Mouse (Mus musculus): ENCODE results near the gene Bag5. TPM values are rescaled to one million over a fixed set of nuclear protein-coding genes. Genes with fewer than 3 reads are reported as not detected.

Gene Bag5
- 10 to 100 TPM; 10.9 to 14.6 TPM for total RNA-seq (2021)
- long read RNA-seq, experiment 1, transcript Bag5-201 (2 exons, 2,139 nt): major isoform, 17 of 22 reads
- long read RNA-seq, experiment 1, partial matches to known transcripts: 0 of 22 reads
- long read RNA-seq, experiment 1, other reads (novel, unspliced or antisense): 4 of 22 reads
- long read RNA-seq, experiment 2, transcript Bag5-201 (2 exons, 2,139 nt): major isoform, 18 of 27 reads
- long read RNA-seq, experiment 2, transcript Bag5-202 (2 exons, 1,852 nt): minor isoform, 6 of 27 reads
- long read RNA-seq, experiment 2, partial matches to known transcripts: 0 of 27 reads
- long read RNA-seq, experiment 2, other reads (novel, unspliced or antisense): 3 of 27 reads

- DNase-seq: peak; percentile 93
Measured at GRCm38 (mm10) chr12:111713004-111713651, at the start of gene Bag5, which contains the start of gene Apopt1. Bag5 (minus strand) TSS chr12:111713257. Apopt1 (plus strand) TSS chr12:111713261.

- no peak for DNase-seq
Measured at GRCm38 (mm10) chr12:111760306-111760908, 47.4 kb upstream of the Bag5 start.

- peak; percentile 69 for DNase-seq
Measured at GRCm38 (mm10) chr12:111759176-111760061, 46.4 kb upstream of the Bag5 start.

DNA sequence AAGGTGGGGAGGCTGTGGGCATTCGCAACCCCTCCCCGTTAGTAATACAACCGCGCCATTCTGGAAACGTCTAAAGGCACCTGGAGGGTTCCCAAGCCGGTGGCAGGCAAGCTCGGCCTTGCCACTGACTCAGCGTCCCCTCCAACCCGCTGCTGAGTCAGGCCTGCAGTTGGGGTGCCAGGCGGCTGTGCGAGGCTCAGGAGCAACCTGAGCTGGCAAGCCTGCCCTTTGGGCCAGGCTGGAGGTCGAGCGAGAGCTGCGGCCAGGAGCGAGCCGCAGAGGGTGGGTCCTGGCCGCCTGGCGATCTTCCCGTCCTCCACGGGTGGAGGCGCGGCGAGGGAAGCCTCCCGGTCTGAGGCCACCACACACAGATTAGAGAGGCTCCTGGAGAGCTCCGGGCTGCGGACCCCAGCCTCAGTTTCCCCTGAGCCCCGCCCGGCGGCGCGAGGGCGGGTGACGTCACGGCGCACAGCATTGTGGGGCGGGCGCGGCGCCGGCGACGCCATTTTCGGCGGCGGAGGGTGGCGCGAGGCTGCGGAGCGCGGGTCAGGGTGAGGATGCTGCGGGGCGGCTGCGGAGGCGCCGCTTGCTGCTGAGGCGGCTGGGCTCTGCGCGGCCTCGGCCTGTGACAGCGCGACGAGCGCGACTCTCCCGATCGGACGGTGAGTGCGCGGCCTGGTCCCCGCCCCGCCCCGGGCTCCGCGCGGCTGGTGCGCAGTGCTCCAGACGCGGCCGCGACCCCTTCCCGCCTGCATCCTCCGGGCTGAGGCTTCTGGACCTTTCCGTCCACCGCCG, 45.5 kb upstream of the Bag5 start, which contains the start of gene Klc1:
Gene Klc1, plus strand, starts transcription at position 469 of the 795 bp plus-strand sequence.
- DNase-seq: peak; percentile 69

DNA sequence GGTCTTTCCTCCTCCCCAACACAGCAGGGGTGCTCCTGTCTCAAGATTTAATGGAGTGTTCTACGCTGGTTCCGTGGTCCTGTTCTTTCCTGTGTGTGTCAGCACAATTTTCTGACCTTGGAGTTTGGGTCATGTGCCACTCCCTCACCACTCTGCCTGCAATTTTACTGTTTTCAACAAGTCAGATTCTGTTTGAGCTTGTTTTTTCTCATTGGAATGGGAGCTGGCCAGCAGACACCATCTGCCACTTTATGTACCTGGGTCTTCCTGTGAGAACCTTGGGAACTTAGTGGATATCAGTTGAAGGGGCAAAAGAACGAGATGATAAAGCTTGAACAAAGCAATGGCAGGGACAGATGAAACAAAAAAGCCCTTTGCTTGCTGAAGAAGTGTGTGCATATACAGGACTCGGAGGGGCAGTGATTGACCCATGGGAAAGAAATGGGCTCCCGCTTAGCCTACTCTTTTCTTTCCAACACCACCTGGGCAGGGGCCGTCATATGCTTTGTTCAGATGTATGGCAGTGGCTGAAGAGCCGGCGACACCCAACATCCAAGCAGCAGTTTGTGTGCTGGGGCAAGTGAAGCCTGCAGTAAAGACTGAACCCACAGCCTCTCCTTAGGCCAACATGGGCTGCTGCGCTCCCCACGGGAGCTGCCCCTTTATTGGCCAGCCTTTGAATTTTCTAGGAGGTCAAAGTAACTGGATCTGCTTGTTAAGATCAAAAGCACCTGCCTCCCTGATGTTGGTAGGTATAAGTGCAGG, 44.7 kb upstream of the Bag5 start:
- DNase-seq: no peak

- no peak for DNase-seq
Measured at GRCm38 (mm10) chr12:111756698-111757082, 43.6 kb upstream of the Bag5 start.

- DNase-seq: no peak
Measured at GRCm38 (mm10) chr12:111756082-111756697, 43.1 kb upstream of the Bag5 start.

DNA sequence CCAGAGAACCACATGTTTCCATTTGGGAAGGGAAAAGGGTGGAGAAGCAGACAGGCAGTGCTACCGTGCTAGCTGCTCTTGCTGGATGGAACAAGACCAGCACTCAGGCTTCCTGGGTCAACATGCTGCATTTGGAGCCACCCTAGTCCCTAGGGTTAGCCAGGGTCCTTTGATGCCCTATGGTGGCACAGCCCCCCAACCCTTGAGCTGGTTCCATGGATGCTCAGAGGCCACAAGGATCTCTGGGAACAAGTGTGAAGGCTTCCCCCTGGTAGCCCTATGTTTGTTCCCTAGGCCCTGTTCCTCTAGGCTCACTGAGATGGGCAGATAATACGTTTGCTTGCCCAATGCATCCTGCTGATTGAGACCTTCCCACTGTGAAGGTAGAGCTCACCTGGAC, 42.2 kb upstream of the Bag5 start:
- no peak for DNase-seq

DNA sequence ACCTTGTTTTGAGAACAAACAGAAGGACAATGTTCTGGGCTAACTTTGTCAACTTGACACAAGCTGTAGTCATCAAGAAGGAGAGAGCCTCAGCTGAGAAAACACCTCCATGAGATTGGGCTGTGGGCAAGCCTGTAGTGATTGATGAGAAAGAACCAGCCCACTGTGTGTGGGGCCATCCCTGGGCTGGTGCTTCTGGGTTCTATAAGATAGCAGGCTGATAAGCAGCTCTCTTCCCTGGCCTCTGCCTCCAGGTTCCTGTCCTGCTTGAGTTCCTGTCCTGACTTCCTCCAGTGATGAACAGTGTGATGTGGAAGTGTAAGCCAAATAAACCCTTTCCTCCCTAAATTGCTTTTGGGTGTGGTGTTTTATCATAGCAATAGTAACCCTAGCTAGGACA, 41.7 kb upstream of the Bag5 start:
- DNase-seq: no peak

DNA sequence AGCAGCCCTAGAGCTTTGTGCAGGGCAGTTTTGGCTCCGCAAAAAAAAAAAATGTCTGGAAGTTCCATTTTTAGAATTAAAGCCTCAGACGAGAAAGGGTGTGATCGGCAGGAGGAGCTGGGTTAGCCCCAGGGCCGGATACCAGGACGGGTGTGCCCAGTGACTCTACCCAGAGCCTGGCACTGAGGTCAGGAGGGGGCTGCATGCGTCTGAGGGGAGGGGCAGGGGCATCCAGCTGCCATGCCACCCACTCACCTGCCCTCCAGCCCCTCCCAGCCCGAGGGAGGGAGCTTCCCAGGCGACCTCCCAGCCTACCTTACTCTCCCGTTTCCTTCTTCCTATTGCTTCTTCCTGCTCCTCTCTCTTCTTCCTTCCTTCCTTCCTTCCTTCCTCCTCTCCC, 40.3 kb upstream of the Bag5 start:
- DNase-seq: no peak

DNA sequence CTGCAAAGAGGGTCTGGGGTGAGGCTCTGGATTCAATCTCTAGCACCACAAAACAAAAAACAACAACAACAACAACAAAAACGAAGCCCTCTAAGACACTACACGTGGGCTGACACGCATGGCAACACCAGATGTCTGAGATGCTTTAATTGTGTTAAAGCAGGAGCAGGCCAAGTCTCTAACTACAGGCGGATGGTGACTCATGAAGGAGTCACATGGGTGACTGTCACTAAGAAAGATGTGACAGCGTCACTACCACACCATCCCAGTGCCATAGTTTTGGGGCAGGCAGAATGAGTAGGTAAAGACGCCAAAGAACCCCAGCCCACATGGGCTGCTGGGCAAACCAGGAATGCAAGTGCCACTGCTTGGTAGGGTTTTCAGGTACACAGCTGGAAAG, 39.4 kb upstream of the Bag5 start:
- DNase-seq: no peak

- DNase-seq: no peak
Measured at GRCm38 (mm10) chr12:111750739-111751138, 37.7 kb upstream of the Bag5 start.

- no peak for DNase-seq
Measured at GRCm38 (mm10) chr12:111747421-111747820, 34.4 kb upstream of the Bag5 start.

- peak; percentile 80 for DNase-seq
Measured at GRCm38 (mm10) chr12:111746091-111746490, 33.0 kb upstream of the Bag5 start.

DNA sequence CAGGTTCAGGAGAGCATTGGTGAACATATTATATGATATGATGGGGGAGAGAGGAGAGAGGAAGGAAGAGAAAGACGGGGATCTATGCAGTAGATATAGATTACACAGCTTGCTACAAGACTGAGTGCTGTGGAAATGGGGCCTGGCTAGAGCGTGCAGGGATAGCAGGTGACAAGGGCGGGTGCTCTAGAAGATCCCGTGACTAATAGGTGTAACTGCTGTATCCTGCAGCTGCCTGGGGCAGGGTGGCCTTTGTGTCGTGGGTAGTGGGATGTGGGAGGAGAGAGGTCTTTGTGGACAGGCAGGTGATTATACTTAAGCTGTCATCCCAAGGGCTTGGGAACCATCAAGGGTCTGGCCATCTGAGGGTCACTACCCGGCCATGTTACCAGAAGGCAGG, 32.2 kb upstream of the Bag5 start:
- DNase-seq: no peak

DNA sequence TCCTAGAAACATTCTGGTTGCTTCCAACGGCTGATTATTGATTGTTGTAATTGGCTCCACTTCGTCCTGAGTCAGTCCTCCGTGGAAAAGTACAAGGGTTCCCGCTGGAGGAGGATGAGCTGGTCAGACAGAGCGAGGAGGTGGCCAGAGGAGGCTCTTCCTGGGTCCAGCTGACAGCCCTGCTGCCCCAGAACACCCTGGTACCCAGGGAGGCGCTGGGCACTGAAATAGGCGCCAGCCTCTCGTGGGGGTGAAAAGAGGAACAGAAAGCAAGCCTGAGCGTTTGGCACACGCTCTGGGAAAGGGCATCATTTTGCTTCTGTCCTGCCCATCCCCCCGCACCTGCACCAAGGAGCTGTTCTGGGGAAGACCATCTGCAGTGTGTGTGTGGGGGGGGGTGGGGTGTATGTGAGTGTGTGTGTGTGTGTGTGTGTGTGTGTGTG, 30.9 kb upstream of the Bag5 start:
- DNase-seq: no peak

DNA sequence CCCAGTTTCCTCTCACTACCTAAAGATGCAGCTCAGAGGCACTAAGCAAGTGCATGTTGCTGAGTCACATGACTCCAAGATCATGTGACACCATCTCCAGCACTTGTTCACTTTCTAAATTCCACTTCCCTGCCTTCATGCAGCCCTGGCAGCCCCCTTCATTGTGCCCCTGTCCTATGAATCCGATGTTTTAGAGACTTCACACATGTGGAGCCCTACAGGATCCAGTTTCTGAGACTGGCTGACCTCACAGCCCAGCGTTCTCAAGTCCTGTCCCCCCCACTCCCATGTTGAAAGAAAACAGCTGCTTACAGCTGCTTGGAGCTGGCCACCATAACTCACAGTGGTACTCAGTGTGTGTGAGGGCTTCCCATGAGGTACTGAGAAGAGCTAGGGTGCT, 30.4 kb upstream of the Bag5 start:
- DNase-seq: no peak

- no peak for DNase-seq
Measured at GRCm38 (mm10) chr12:111741338-111741737, 28.3 kb upstream of the Bag5 start.

- DNase-seq: no peak
Measured at GRCm38 (mm10) chr12:111738754-111739153, 25.7 kb upstream of the Bag5 start.

- no peak for DNase-seq
Measured at GRCm38 (mm10) chr12:111737370-111737769, 24.3 kb upstream of the Bag5 start.
